27 mouse cellular contexts compared by ENCODE assay signal in genomic region chr12:13052164-13052563, GRCm38 (mm10).
DNase-seq lines count a peak whose midpoint lies in the region; ATAC-seq and TF ChIP-seq lines count a peak whose summit lies in the region.
"Had no signal": no experiment of that assay in that cellular context is flagged by ENCODE, and none has a peak within 500 bp of the region (broad histone marks: within the 10 kb centered on the region; RNA-seq: fewer than 3 reads in every experiment).

No protein-coding gene starts in this region.

- intact Hi-C loops in gastrocnemius, adult 2 months (cut with DNase I) = no loop called here

- H3K4me1 ChIP-seq in forebrain, embryonic 15.5 days = peaks cover 3% of the 10 kb centered on the region; the same call in 1 of the 2 replicates
- H3K4me1 ChIP-seq in forebrain, embryonic 10.5 days = peaks cover 41% of the 10 kb centered on the region
- H3K4me1 ChIP-seq in forebrain, embryonic 16.5 days (replicated peaks; ENCODE audit: control insufficient read depth, insufficient read depth, low read length) = peaks cover 3% of the 10 kb centered on the region

- H3K36me3 ChIP-seq in forebrain, embryonic 15.5 days = no peaks in the 10 kb centered on the region
- H3K36me3 ChIP-seq in forebrain, embryonic 10.5 days (replicated peaks) = no peaks in the 10 kb centered on the region
- H3K36me3 ChIP-seq in forebrain, embryonic 16.5 days (ENCODE audit: control insufficient read depth, insufficient read depth) = no peaks in the 10 kb centered on the region
- H3K36me3 ChIP-seq: embryonic facial prominence, embryonic 13.5 days; heart, embryonic 12.5 days; heart, embryonic 15.5 days; hindbrain, embryonic 10.5 days had no signal

- H3K27me3 ChIP-seq in forebrain, embryonic 15.5 days = no peaks in the 10 kb centered on the region
- H3K27me3 ChIP-seq in forebrain, embryonic 10.5 days (ENCODE audit: poor library complexity, severe bottlenecking) = 0 out of 2 replicates have a peak, but pooled peaks cover 5% of the 10 kb centered on the region
- no peaks in the 10 kb centered on the region for H3K27me3 ChIP-seq in forebrain, embryonic 16.5 days (replicated peaks; ENCODE audit: control insufficient read depth, insufficient read depth, low read length)
- H3K27me3 ChIP-seq: heart, embryonic 15.5 days had no signal

- no peak overlapping the region for H3K4me3 ChIP-seq in forebrain, embryonic 15.5 days
- H3K4me3 ChIP-seq in forebrain, embryonic 10.5 days = no peak overlapping the region
- H3K4me3 ChIP-seq in forebrain, embryonic 16.5 days (replicated peaks; ENCODE audit: low read length) = no peak overlapping the region
- no peak overlapping the region for H3K4me3 ChIP-seq in gastrocnemius, adult 2 months
- H3K4me3 ChIP-seq: embryonic facial prominence, embryonic 13.5 days; erythroblast, embryonic 14.5 days; heart, embryonic 12.5 days; heart, embryonic 15.5 days; hindbrain, embryonic 10.5 days had no signal

- no peak overlapping the region for H3K4me2 ChIP-seq in forebrain, embryonic 15.5 days (replicated peaks)
- H3K4me2 ChIP-seq in forebrain, embryonic 16.5 days (ENCODE audit: low read length) = no peak overlapping the region
- H3K4me2 ChIP-seq: heart, embryonic 12.5 days; heart, embryonic 15.5 days; hindbrain, embryonic 14.5 days had no signal

- H3K27ac ChIP-seq in forebrain, embryonic 15.5 days (replicated peaks) = no peak overlapping the region
- H3K27ac ChIP-seq in forebrain, embryonic 10.5 days = no peak overlapping the region
- H3K27ac ChIP-seq in forebrain, embryonic 16.5 days (ENCODE audit: low read length) = no peak overlapping the region
- no peak overlapping the region for H3K27ac ChIP-seq in gastrocnemius, adult 2 months
- H3K27ac ChIP-seq: embryonic facial prominence, embryonic 13.5 days; heart, embryonic 15.5 days; hindbrain, embryonic 14.5 days had no signal

- DNase-seq in forebrain, embryonic 10.5 days (ENCODE audit: extremely low spot score, low spot score) = no peak
- peak; percentile 57 for DNase-seq in retina, postnatal 1 day
- no peak for DNase-seq in retina, embryonic 14.5 days (ENCODE audit: low spot score)
- no peak for DNase-seq in gastrocnemius, adult 2 months
- DNase-seq in thymus, postnatal 25 days = no peak
- DNase-seq: adrenal gland, postnatal 10 days; adrenal gland, postnatal 36 days; cerebellum, adult 11 months; cerebellum, adult 2 months; cerebellum, adult 9-11 months; cerebellum, postnatal 25 days; gastrocnemius, postnatal 25 days; heart, adult 18-20 months; heart, postnatal 10 days; heart, postnatal 36 days; kidney, adult 2 months had no signal

- no peak for TF ChIP-seq CTCF in gastrocnemius, adult 2 months (IDR thresholded peaks at IDR 0.05)

- no peaks in the 10 kb centered on the region for H3K9me3 ChIP-seq in forebrain, embryonic 15.5 days
- no peaks in the 10 kb centered on the region for H3K9me3 ChIP-seq in forebrain, embryonic 10.5 days
- no peaks in the 10 kb centered on the region for H3K9me3 ChIP-seq in forebrain, embryonic 16.5 days (ENCODE audit: control insufficient read depth, low read length)
- H3K9me3 ChIP-seq: embryonic facial prominence, embryonic 13.5 days; heart, embryonic 12.5 days; heart, embryonic 15.5 days; hindbrain, embryonic 10.5 days had no signal

- 24% methylated on average over 6 of the region's 6 CpGs for WGBS in forebrain, embryonic 15.5 days
- WGBS in forebrain, embryonic 10.5 days = 78% methylated on average over 6 of the region's 6 CpGs
- WGBS in forebrain, embryonic 16.5 days = 17% methylated on average over 6 of the region's 6 CpGs

- H3K9ac ChIP-seq in forebrain, embryonic 15.5 days (replicated peaks) = no peak overlapping the region
- H3K9ac ChIP-seq in forebrain, embryonic 16.5 days (replicated peaks; ENCODE audit: low read depth, low read length) = no peak overlapping the region
- H3K9ac ChIP-seq: embryonic facial prominence, embryonic 13.5 days; heart, embryonic 12.5 days; heart, embryonic 15.5 days; hindbrain, embryonic 14.5 days had no signal

- 0 out of 2 replicates have a peak, but pooled peaks have one; percentile 43 for ATAC-seq in forebrain, embryonic 15.5 days (replicated peaks)
- ATAC-seq in forebrain, embryonic 16.5 days = 0 out of 2 replicates have a peak, but pooled peaks have one; percentile 22
- ATAC-seq: activated CD4-positive, CD25-positive, alpha-beta regulatory T cell, adult 4 months; CD4-positive, CD25-positive, alpha-beta regulatory T cell, adult 4 months; intestine, postnatal 0 days had no signal
